Mouse (Mus musculus): ENCODE measurements around the gene Ube2g1. TPM values are rescaled to one million over a fixed set of nuclear protein-coding genes. Genes with fewer than 3 reads are reported as not detected.
A peak's percentile ranks its signal among the peaks of the same experiment; 100 is the strongest.

The Ube2g1 gene
- polyA plus RNA-seq, 2 experiments = 7.5 to 21.7 TPM

DNA sequence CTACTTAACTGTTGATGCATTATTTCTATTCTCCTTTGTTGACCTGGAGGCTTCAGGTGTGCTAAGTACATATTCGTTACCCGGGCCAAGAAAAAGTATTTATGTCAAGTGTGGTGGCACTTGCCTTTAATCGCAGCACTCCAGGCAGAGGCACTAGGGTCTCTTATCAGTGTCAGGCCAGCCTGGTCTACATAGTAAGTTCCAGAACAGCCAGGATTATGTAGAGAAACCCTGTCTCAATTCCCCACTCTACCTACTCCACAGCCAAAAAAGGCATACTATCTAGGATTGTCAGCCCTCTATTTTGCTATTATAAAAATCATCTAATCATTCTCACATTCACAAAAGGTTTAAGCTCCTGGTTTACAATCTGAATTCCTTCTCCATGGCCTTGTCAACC is 82.0 kb downstream of the Ube2g1 start:
- Histone ChIP-seq H3K27me3 (ENCODE audit: control insufficient read depth, insufficient read depth, low read length) (no peaks in the 10 kb centered on the region), H3K9me3 (ENCODE audit: control insufficient read depth, low read length) (no peaks in the 10 kb centered on the region), H3K4me2 (ENCODE audit: low read depth) (peak overlapping the region; percentile 86), H3K27ac (peak overlapping the region; percentile 98), H3K4me1 (replicated peaks; ENCODE audit: control insufficient read depth in 2 of 2, insufficient read depth in 2 of 2, low read length in 1 of 2) (peaks cover 46 to 56% of the 10 kb centered on the region in 2 experiments), H3K9ac (replicated peaks) (peak overlapping the region; percentile 93), H3K4me3 (ENCODE audit: insufficient read depth in 1 of 2, low read depth in 2 of 2, low read length in 2 of 2) (peak overlapping the region; percentile 12 to 91; a peak in 3 of 4 replicates), H3K36me3 (replicated peaks; ENCODE audit: control insufficient read depth, insufficient read depth, low read depth) (no peaks in the 10 kb centered on the region; the same call in 1 of the 2 replicates)
- DNase-seq (ENCODE audit: low read depth in 3 of 3, low spot score in 3 of 3) (peak; percentile 81 to 85 (median 81)), ATAC-seq (ENCODE audit: insufficient read depth) (peak; percentile 84)
- TF ChIP-seq EP300 (IDR thresholded peaks at IDR 0.05; ENCODE audit: low read depth) (peak; percentile 91), CTCF (IDR thresholded peaks at IDR 0.05; ENCODE audit: low read depth) (no peak)
- 9% methylated on average over 3 of the region's 3 CpGs for WGBS (ENCODE audit: insufficient replicate concordance)

GRCm38 (mm10) chr11:72689551-72690510 is 82.7 kb downstream of the Ube2g1 start, which contains the start of gene Ankfy1:
Gene Ankfy1, plus strand, starts transcription at chr11:72690006.
- peak; percentile 89 for ATAC-seq (ENCODE audit: insufficient read depth)
- peak; percentile 95 to 96 (median 96) for DNase-seq (ENCODE audit: low read depth in 3 of 3, low spot score in 3 of 3)
- peaks cover 51 to 62% of the 10 kb centered on the region in 2 experiments for H3K4me1 ChIP-seq (replicated peaks; ENCODE audit: control insufficient read depth in 2 of 2, insufficient read depth in 2 of 2, low read length in 1 of 2)
- peak within 1 kb of the TSS; percentile 98 for H3K27ac ChIP-seq
- no peaks in the 10 kb centered on the region for H3K9me3 ChIP-seq (ENCODE audit: control insufficient read depth, low read length)
- WGBS (ENCODE audit: insufficient replicate concordance) = under 1% methylated on average over 53 of the region's 56 CpGs
- H3K4me2 ChIP-seq (ENCODE audit: low read depth) = peak within 1 kb of the TSS; percentile 86
- H3K4me3 ChIP-seq (ENCODE audit: insufficient read depth in 1 of 2, low read depth in 2 of 2, low read length in 2 of 2) = peak within 1 kb of the TSS; percentile 91 to 99
- peak within 1 kb of the TSS; percentile 93 for H3K9ac ChIP-seq (replicated peaks)
- H3K36me3 ChIP-seq (replicated peaks; ENCODE audit: control insufficient read depth, insufficient read depth, low read depth) = no peaks in the 10 kb centered on the region; the same call in 1 of the 2 replicates
- no peaks in the 10 kb centered on the region for H3K27me3 ChIP-seq (ENCODE audit: control insufficient read depth, insufficient read depth, low read length)
- no peak; the same call in 1 of the 2 replicates for TF ChIP-seq CTCF (IDR thresholded peaks at IDR 0.05; ENCODE audit: low read depth)
- TF ChIP-seq EP300 (IDR thresholded peaks at IDR 0.05; ENCODE audit: low read depth) = peak; percentile 90

DNA sequence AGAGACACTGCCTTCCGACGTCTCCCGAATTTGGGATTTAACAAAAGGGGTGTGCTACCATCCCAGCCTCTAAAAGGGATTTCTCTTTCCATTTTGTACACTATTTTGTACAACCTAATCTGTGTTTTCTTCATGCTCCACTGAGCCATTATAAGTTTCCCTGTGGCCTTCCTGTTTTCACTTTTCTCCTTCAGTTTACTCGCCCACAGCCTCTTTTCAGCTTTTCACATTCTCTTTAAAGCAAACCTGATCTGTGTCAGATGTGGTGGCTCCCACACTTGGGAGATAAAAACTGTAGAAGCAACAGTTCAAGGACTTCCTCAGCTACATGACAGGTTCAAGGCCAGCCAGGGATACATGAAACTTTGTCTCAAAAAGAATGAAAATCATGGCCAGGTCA is 85.3 kb downstream of the Ube2g1 start:
- Histone ChIP-seq H3K4me3 (ENCODE audit: insufficient read depth in 1 of 2, low read depth in 2 of 2, low read length in 2 of 2) (no peak overlapping the region), H3K4me2 (ENCODE audit: low read depth) (peak overlapping the region; percentile 4), H3K9me3 (ENCODE audit: control insufficient read depth, low read length) (no peaks in the 10 kb centered on the region), H3K9ac (replicated peaks) (no peak overlapping the region), H3K27ac (no peak overlapping the region), H3K36me3 (replicated peaks; ENCODE audit: control insufficient read depth, insufficient read depth, low read depth) (no peaks in the 10 kb centered on the region), H3K27me3 (ENCODE audit: control insufficient read depth, insufficient read depth, low read length) (no peaks in the 10 kb centered on the region), H3K4me1 (replicated peaks; ENCODE audit: control insufficient read depth in 2 of 2, insufficient read depth in 2 of 2, low read length in 1 of 2) (peaks cover 61 to 69% of the 10 kb centered on the region in 2 experiments)
- 84% methylated on average over 4 of the region's 4 CpGs for WGBS (ENCODE audit: insufficient replicate concordance)
- DNase-seq (ENCODE audit: low read depth in 3 of 3, low spot score in 3 of 3) = no peak
- TF ChIP-seq EP300 (IDR thresholded peaks at IDR 0.05; ENCODE audit: low read depth) = no peak
- TF ChIP-seq CTCF (IDR thresholded peaks at IDR 0.05; ENCODE audit: low read depth) = no peak
- ATAC-seq (ENCODE audit: insufficient read depth) = no peak

DNA sequence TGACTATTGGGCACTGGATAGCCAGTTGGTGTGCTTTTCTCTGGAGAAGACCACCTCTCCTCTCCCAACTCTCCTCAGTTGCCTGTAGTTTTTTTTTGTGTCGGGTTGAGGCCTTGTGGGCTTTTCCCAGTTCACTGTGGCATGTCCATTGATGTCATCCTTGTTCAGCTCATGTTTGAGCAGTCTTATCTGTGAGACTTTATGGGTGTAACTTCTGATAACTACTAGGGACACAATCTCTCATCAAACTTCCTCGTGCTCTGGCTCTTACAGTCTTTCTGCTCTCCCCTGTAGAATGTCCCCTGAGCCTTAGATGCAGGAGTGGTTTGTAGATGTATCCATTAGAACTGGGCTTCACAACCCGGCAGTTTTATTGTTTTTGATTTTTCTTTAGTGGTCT is 87.9 kb downstream of the Ube2g1 start:
- H3K9ac ChIP-seq (replicated peaks) = 0 out of 2 replicates have a peak overlapping the region, but pooled peaks have one; percentile 2

More for the DNA sequence above, 87.9 kb downstream of the Ube2g1 start:
- H3K27me3 ChIP-seq (ENCODE audit: control insufficient read depth, insufficient read depth, low read length) = no peaks in the 10 kb centered on the region
- DNase-seq (ENCODE audit: low read depth in 3 of 3, low spot score in 3 of 3) (peak; percentile 28 to 42 (median 37)), ATAC-seq (ENCODE audit: insufficient read depth) (peak; percentile 44; the same call in 1 of the 2 replicates)
- no peak overlapping the region for H3K4me3 ChIP-seq (ENCODE audit: insufficient read depth in 1 of 2, low read depth in 2 of 2, low read length in 2 of 2)
- WGBS (ENCODE audit: insufficient replicate concordance) = 34% methylated on average over 3 of the region's 3 CpGs
- H3K27ac ChIP-seq = peak overlapping the region; percentile 15; the same call in 1 of the 2 replicates
- peak overlapping the region; percentile 54 for H3K4me2 ChIP-seq (ENCODE audit: low read depth)
- H3K36me3 ChIP-seq (replicated peaks; ENCODE audit: control insufficient read depth, insufficient read depth, low read depth) = no peaks in the 10 kb centered on the region
- TF ChIP-seq EP300 (IDR thresholded peaks at IDR 0.05; ENCODE audit: low read depth) = no peak
- TF ChIP-seq CTCF (IDR thresholded peaks at IDR 0.05; ENCODE audit: low read depth) = no peak
- peaks cover 47% of the 10 kb centered on the region in 2 experiments for H3K4me1 ChIP-seq (replicated peaks; ENCODE audit: control insufficient read depth in 2 of 2, insufficient read depth in 2 of 2, low read length in 1 of 2)
- no peaks in the 10 kb centered on the region for H3K9me3 ChIP-seq (ENCODE audit: control insufficient read depth, low read length)

Data from liver, embryonic 14.5 days (tissue).